Mouse (Mus musculus) liver, postnatal 0 days (tissue): ENCODE data around the gene Uvrag.

ENCODE experiments used
- CTCF ChIP-seq: sonication (generic); IDR thresholded peaks from 2 replicates; pipeline ENCODE4 v1.5.1; 2016; ENCODE audit warnings: antibody characterized with exemption, low read depth
- EP300 ChIP-seq: IDR thresholded peaks from 2 replicates; pipeline ENCODE4 v1.6.1; 2016; ENCODE audit warnings: antibody characterized with exemption, low read depth, mild to moderate bottlenecking

GRCm38 (mm10) chr7:98857094-98857493 is 283.8 kb downstream of the Uvrag start:
- TF ChIP-seq CTCF = no peak
- TF ChIP-seq EP300 = no peak
